Mouse (Mus musculus) lung, adult 2 months (tissue): ENCODE measurements at regions not wholly inside any gene's neighbourhood (a gene's known extent, or its start where the extent isn't known, plus 50 kb on each side); places are given as distances from the start of the nearest gene placed in this dataset.

Source experiments
- DNase-seq: peaks from one replicate; pipeline ENCODE4 v3.0.0; 2022
- H3K4me1 ChIP-seq: fragments of 200-500 bp; 2 replicates; pipeline ENCODE4 v1.6.1; 2011; ENCODE audit warnings: low read length; ENCODE audit not compliant: control insufficient read depth, insufficient read depth
- H3K4me3 ChIP-seq: fragments of 200-500 bp; replicated peaks from 2 replicates; pipeline ENCODE3; 2011; ENCODE audit warnings: low read depth, mild to moderate bottlenecking, control low read depth, low read length; ENCODE audit errors: extremely low read depth
- CTCF ChIP-seq: fragments of 200-500 bp; IDR thresholded peaks from 2 replicates; pipeline ENCODE4 v1.5.1; 2011; ENCODE audit warnings: mild to moderate bottlenecking, low read length, control low read depth; ENCODE audit not compliant: insufficient read depth
- POLR2A ChIP-seq: fragments of 200-500 bp; IDR thresholded peaks from 2 replicates; pipeline ENCODE4 v1.6.1; 2011; ENCODE audit warnings: low read depth, mild to moderate bottlenecking, control low read depth, low read length, borderline replicate concordance; ENCODE audit errors: extremely low read depth
- WGBS: fragments of 180-500 bp; shearing (Covaris S2); methylation state at CpG from one replicate; pipeline ENCODE4 v1.1.7; 2018; 5-methylcytosine and 5-hydroxymethylcytosine counted together

- whole genome bisulfite sequencing = 79% methylated on average over 4 of the region's 4 CpGs
- no peak for DNase-seq
- no peak for TF ChIP-seq CTCF
- no peak for TF ChIP-seq POLR2A
- Histone ChIP-seq H3K4me3 (no peak overlapping the region), H3K4me1 (no peaks in the 10 kb centered on the region; the same call in 1 of the 2 replicates)
Measured at GRCm38 (mm10) chr3:133744552-133745118, 199.7 kb upstream of the Tet2 start.

- WGBS = 80% methylated on average over 10 of the region's 10 CpGs
- DNase-seq = no peak
- TF ChIP-seq POLR2A (no peak), CTCF (no peak)
- H3K4me1 ChIP-seq = peaks cover 12% of the 10 kb centered on the region
- no peak overlapping the region for H3K4me3 ChIP-seq
Measured at GRCm38 (mm10) chr3:133748756-133749737, 204.1 kb upstream of the Tet2 start.

GRCm38 (mm10) chr3:133750061-133750460 lies 205.1 kb upstream of the Tet2 start:
- no peak overlapping the region for H3K4me3 ChIP-seq
- 70% methylated on average over 8 of the region's 8 CpGs for WGBS
- no peak for DNase-seq
- no peak for TF ChIP-seq POLR2A
- TF ChIP-seq CTCF = no peak
- H3K4me1 ChIP-seq = peaks cover 14% of the 10 kb centered on the region

- TF ChIP-seq CTCF (no peak), POLR2A (no peak)
- DNase-seq = no peak
- Histone ChIP-seq H3K4me1 (peaks cover 16% of the 10 kb centered on the region), H3K4me3 (no peak overlapping the region)
- 80% methylated on average over 3 of the region's 3 CpGs for WGBS
Measured at GRCm38 (mm10) chr3:133750606-133751005, 205.7 kb upstream of the Tet2 start.

- 28% methylated on average over 3 of the region's 3 CpGs for WGBS
- Histone ChIP-seq H3K4me1 (peaks cover 18% of the 10 kb centered on the region), H3K4me3 (no peak overlapping the region)
- TF ChIP-seq POLR2A = no peak
- no peak for TF ChIP-seq CTCF
- DNase-seq = no peak
Measured at GRCm38 (mm10) chr3:133751011-133751410, 206.1 kb upstream of the Tet2 start.

GRCm38 (mm10) chr3:133751565-133751964 lies 206.6 kb upstream of the Tet2 start:
- Histone ChIP-seq H3K4me3 (no peak overlapping the region), H3K4me1 (peaks cover 18% of the 10 kb centered on the region)
- DNase-seq = no peak
- TF ChIP-seq CTCF (no peak), POLR2A (no peak)
- WGBS = 40% methylated on average over 4 of the region's 4 CpGs

GRCm38 (mm10) chr3:133753041-133753440 lies 208.1 kb upstream of the Tet2 start:
- peaks cover 18% of the 10 kb centered on the region for H3K4me1 ChIP-seq
- 57% methylated on average over 3 of the region's 3 CpGs for WGBS
- no peak overlapping the region for H3K4me3 ChIP-seq
- peak; percentile 13 for DNase-seq
- TF ChIP-seq POLR2A = no peak
- no peak for TF ChIP-seq CTCF

- TF ChIP-seq POLR2A (no peak), CTCF (no peak)
- 41% methylated on average over 14 of the region's 14 CpGs for WGBS
Measured at GRCm38 (mm10) chr3:133754006-133754910, 209.3 kb upstream of the Tet2 start.

GRCm38 (mm10) chr3:133754911-133755259 lies 209.9 kb upstream of the Tet2 start:
- TF ChIP-seq POLR2A = no peak
- TF ChIP-seq CTCF = no peak
- DNase-seq = peak; percentile 15
- Histone ChIP-seq H3K4me3 (no peak overlapping the region), H3K4me1 (peaks cover 18% of the 10 kb centered on the region)
- 5% methylated on average over 3 of the region's 3 CpGs for WGBS

More at GRCm38 (mm10) chr3:133754006-133754910, 209.3 kb upstream of the Tet2 start:
- H3K4me3 ChIP-seq = no peak overlapping the region
- peaks cover 18% of the 10 kb centered on the region for H3K4me1 ChIP-seq
- DNase-seq = no peak
